Mouse (Mus musculus) forebrain, embryonic 11.5 days (tissue): Measurements from ENCODE around the gene AC124108.1. TPM values are rescaled to one million over a fixed set of nuclear protein-coding genes. Genes with fewer than 3 reads are reported as not detected.
A peak's percentile ranks its signal among the peaks of the same experiment; 100 is the strongest.

Experiments used
- ATAC-seq: fragments of 200-750 bp; cut with Nextera tagmentation; replicated peaks from 2 replicates; pipeline ENCODE4 v1.8.0; 2017; ENCODE audit warnings: moderate TSS enrichment; ENCODE audit not compliant: low FRiP score
- DNase-seq: peaks from one replicate; pipeline ENCODE4 v3.0.0-alpha.2; 2017; ENCODE audit warnings: low spot score
- H3K27ac ChIP-seq: fragments of 300-500 bp; sonication (generic); 2 replicates; pipeline ENCODE4 v1.5.1; 2014; ENCODE audit warnings: low read depth, low read length
- H3K27me3 ChIP-seq: fragments of 300-500 bp; sonication (generic); 2 replicates; pipeline ENCODE4 v1.6.1; 2014; ENCODE audit warnings: mild to moderate bottlenecking, low read length, mixed read lengths; ENCODE audit not compliant: control insufficient read depth, insufficient read depth
- H3K36me3 ChIP-seq: fragments of 300-500 bp; sonication (generic); 2 replicates; pipeline ENCODE4 v1.6.1; 2014; ENCODE audit warnings: mild to moderate bottlenecking, low read length, moderate library complexity, mixed read lengths; ENCODE audit not compliant: control insufficient read depth, insufficient read depth
- H3K4me1 ChIP-seq: fragments of 300-500 bp; sonication (generic); replicated peaks from 2 replicates; pipeline ENCODE4 v1.6.1; 2014; ENCODE audit warnings: low read length, mixed read lengths; ENCODE audit not compliant: control insufficient read depth, insufficient read depth
- H3K4me2 ChIP-seq: fragments of 300-500 bp; sonication (generic); 2 replicates; pipeline ENCODE4 v1.6.1; 2014; ENCODE audit warnings: low read depth, mild to moderate bottlenecking, low read length, moderate library complexity, mixed read lengths; ENCODE audit not compliant: severe bottlenecking
- H3K4me3 ChIP-seq: fragments of 300-500 bp; sonication (generic); 2 replicates; pipeline ENCODE4 v1.5.1; 2014; ENCODE audit warnings: low read depth, low read length
- H3K9ac ChIP-seq: fragments of 300-500 bp; sonication (generic); 2 replicates; pipeline ENCODE4 v1.6.1; 2014; ENCODE audit warnings: low read length
- H3K9me3 ChIP-seq: fragments of 300-500 bp; sonication (generic); 2 replicates; pipeline ENCODE4 v1.6.1; 2016; ENCODE audit warnings: low read length, mixed read lengths; ENCODE audit not compliant: control insufficient read depth
- WGBS: fragments of 180-500 bp; shearing (Covaris S2); extraction: QIAGEN DNeasy Blood & Tissue Kit; methylation state at CpG from one replicate; pipeline ENCODE4 v1.1.7; 2014; 5-methylcytosine and 5-hydroxymethylcytosine counted together
- polyA plus RNA-seq: library from polyadenylated mRNA; unstranded; fragments of >200 nt; fragmentation: Nextera tagmentation; extraction: Ambion mirVana; gene quantifications from 2 replicates; pipeline ENCODE4 v1.2.1, GENCODE M21; 2014

AC124108.1 gene
- polyA plus RNA-seq, 1 experiment from 2014 or later = 5.6 TPM

DNA sequence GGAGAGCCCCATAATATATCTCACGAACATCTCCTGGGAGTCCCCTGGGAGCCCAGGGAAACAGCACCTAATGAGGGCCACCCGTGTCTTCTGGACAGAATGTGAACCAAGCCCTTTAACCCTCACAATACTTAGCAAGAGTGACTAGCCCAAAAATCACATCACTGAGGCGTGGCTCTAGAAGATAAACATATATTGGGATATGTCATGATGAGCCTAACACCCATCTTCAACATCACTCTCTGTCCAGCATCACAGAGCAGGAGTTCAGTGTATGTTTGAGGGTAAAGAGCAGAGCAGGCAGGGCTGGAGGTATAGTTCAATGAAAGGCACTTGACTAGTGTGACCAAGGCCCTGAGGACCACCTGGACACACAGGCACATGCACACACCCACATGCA, 38.4 kb downstream of the AC124108.1 start, which contains the start of gene Gm10188:
TSS of gene Gm10188 (minus strand) at position 101 of the 400 bp plus-strand sequence.
- Histone ChIP-seq H3K36me3 (no peaks in the 10 kb centered on the region), H3K4me2 (no peak within 1 kb of the TSS), H3K9ac (no peak within 1 kb of the TSS), H3K4me1 (no peaks in the 10 kb centered on the region; the same call in 1 of the 2 replicates), H3K27ac (no peak within 1 kb of the TSS), H3K4me3 (no peak within 1 kb of the TSS), H3K9me3 (no peaks in the 10 kb centered on the region), H3K27me3 (no peaks in the 10 kb centered on the region)
- WGBS = 82% methylated on average over 3 of the region's 3 CpGs
- DNase-seq (no peak), ATAC-seq (no peak)

GRCm38 (mm10) chr1:132231470-132232274, 40.4 kb downstream of the AC124108.1 start:
- DNase-seq = no peak
- Histone ChIP-seq H3K36me3 (no peaks in the 10 kb centered on the region), H3K9ac (no peak overlapping the region), H3K4me1 (no peaks in the 10 kb centered on the region; the same call in 1 of the 2 replicates), H3K27me3 (no peaks in the 10 kb centered on the region), H3K4me2 (no peak overlapping the region), H3K27ac (no peak overlapping the region), H3K4me3 (no peak overlapping the region), H3K9me3 (no peaks in the 10 kb centered on the region)
- 26% methylated on average over 7 of the region's 7 CpGs for WGBS
- ATAC-seq = no peak

DNA sequence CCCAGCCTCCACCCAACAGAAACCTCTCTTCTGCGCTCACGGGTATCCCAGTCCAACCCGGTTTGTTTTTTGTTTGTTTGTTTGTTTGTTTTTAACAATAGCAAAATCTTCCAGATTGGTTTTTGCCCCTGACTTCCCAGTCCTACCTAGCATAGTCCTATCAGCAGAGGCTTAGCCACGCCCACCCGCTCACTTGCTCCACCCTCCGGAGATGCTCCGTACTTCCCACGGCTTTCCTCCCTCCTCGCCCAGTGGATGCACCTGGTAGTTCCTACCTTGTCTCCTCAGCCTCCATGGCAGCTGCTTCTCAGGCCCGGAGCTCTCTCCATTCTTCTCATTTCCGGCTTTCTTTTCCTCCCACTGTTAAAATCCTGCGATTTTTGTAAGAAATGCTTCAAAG, 42.3 kb downstream of the AC124108.1 start:
- Histone ChIP-seq H3K9me3 (no peaks in the 10 kb centered on the region), H3K27me3 (no peaks in the 10 kb centered on the region), H3K4me3 (no peak overlapping the region), H3K36me3 (no peaks in the 10 kb centered on the region), H3K4me2 (no peak overlapping the region), H3K9ac (no peak overlapping the region), H3K27ac (no peak overlapping the region), H3K4me1 (no peaks in the 10 kb centered on the region; the same call in 1 of the 2 replicates)
- DNase-seq (peak; percentile 74), ATAC-seq (0 out of 2 replicates have a peak, but pooled peaks have one; percentile 53)
- 20% methylated on average over 12 of the region's 12 CpGs for WGBS

GRCm38 (mm10) chr1:132234757-132235273, 43.6 kb downstream of the AC124108.1 start:
- WGBS = 80% methylated on average over 9 of the region's 9 CpGs
- no peak for ATAC-seq
- H3K4me2 ChIP-seq = no peak overlapping the region

DNA sequence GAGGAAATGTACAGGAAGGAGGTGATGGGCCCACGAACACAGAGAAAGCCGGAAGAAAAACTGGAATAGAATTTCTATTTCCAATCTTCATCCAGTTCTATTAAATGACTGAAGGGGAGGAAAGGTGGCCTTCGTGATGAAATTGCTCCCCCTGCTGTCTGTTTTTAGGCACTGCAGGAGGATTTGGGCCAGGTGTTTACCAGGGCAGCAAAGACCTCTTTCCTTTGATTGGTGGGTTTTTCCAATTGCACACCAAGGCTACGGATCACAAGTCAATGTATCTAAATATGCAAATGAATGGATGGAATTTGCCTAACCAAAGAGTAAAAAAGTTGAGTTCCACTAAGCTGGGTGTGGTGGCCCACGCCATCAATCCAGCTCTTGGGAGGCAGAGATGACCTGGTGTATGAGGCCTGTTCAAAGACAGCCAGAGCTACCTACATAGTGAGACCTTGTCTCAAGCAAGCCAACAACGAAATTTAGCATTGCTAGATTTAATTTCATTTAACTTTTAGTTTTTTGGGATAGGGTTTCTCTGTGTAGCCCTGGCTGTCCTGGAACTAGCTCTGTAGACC, 46.4 kb downstream of the AC124108.1 start:
- 20% methylated on average over 6 of the region's 6 CpGs for WGBS
- DNase-seq = peak; percentile 77
- no peak overlapping the region for H3K27ac ChIP-seq
- H3K4me1 ChIP-seq = no peaks in the 10 kb centered on the region; the same call in 1 of the 2 replicates
- H3K36me3 ChIP-seq = no peaks in the 10 kb centered on the region
- H3K4me3 ChIP-seq = no peak overlapping the region
- H3K9ac ChIP-seq = no peak overlapping the region
- H3K27me3 ChIP-seq = no peaks in the 10 kb centered on the region
- ATAC-seq = no peak
- no peak overlapping the region for H3K4me2 ChIP-seq
- H3K9me3 ChIP-seq = no peaks in the 10 kb centered on the region

More at GRCm38 (mm10) chr1:132234757-132235273, 43.6 kb downstream of the AC124108.1 start:
- H3K4me3 ChIP-seq = no peak overlapping the region
- H3K27ac ChIP-seq = no peak overlapping the region
- DNase-seq = no peak
- no peaks in the 10 kb centered on the region for H3K9me3 ChIP-seq
- no peaks in the 10 kb centered on the region for H3K36me3 ChIP-seq
- H3K27me3 ChIP-seq = no peaks in the 10 kb centered on the region
- no peaks in the 10 kb centered on the region; the same call in 1 of the 2 replicates for H3K4me1 ChIP-seq
- H3K9ac ChIP-seq = no peak overlapping the region

DNA sequence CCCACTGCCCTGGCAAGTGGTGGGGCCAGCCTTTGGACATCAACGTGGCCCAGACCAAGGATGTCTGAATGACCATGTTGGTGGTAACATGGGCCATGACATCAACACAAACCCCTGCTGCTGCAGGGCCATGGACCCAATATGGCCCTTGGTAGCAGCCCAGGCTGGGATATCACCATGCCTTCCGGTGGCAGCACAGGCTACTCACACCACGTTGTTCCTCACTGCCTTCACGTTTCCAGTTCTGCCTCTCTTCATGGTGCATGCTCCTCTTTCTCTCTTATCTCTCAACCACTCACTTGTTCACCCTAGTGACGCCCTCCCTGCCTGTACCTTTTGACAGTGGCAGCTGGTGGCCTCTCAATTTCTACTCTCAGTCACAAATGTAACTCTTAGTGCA, 53.8 kb downstream of the AC124108.1 start:
- Histone ChIP-seq H3K27me3 (no peaks in the 10 kb centered on the region), H3K9me3 (no peaks in the 10 kb centered on the region), H3K4me1 (no peaks in the 10 kb centered on the region), H3K4me3 (no peak overlapping the region), H3K27ac (no peak overlapping the region), H3K4me2 (no peak overlapping the region), H3K36me3 (no peaks in the 10 kb centered on the region), H3K9ac (no peak overlapping the region)
- DNase-seq = no peak
- 84% methylated on average over 5 of the region's 5 CpGs for WGBS
- no peak for ATAC-seq

DNA sequence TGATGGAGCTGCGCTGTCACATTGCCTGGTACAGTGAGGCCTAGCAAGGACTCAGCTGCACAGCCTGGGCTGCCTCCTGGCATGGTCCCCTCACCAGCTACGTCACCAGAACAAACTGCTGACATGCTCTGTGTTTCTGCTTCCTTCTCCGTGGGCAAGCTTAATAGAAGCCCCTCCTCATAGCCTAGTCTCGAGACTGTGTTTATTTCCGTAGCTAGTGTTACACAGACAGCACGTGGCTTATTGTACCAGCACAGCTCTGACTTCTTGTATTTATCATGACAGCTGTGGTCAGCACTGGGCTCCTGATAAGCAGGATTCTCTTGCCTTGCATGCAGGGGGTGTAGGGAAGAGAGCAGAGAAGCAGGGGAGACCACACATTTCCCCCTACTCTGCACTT, 54.9 kb downstream of the AC124108.1 start:
- no peak overlapping the region for H3K9ac ChIP-seq
- 69% methylated on average over 6 of the region's 6 CpGs for WGBS
- H3K27ac ChIP-seq = no peak overlapping the region
- no peaks in the 10 kb centered on the region for H3K27me3 ChIP-seq
- no peak for ATAC-seq
- no peak for DNase-seq
- no peaks in the 10 kb centered on the region for H3K9me3 ChIP-seq
- H3K4me2 ChIP-seq = no peak overlapping the region
- no peaks in the 10 kb centered on the region for H3K4me1 ChIP-seq
- no peaks in the 10 kb centered on the region for H3K36me3 ChIP-seq
- H3K4me3 ChIP-seq = no peak overlapping the region

DNA sequence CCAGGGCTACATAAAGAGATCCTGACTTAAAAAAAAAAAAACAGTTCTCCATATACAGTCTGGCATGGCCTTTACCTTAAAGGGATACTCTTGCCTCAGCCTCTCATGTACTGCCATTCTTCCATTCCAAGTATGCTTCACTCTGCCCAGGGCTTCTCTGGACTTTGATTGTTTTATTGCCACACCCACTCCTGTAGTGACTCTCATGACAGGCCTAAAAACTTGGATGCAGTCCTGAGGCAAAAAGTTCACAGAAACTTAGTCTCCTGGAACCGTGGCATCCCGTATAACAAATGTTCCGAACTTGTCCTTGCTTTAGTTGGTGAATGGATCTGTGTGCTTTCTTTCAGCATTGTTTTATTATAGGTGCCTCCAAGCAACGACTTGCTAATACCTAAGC, 55.4 kb downstream of the AC124108.1 start:
- no peaks in the 10 kb centered on the region for H3K4me1 ChIP-seq
- ATAC-seq = no peak
- no peak overlapping the region for H3K4me2 ChIP-seq
- H3K9me3 ChIP-seq = no peaks in the 10 kb centered on the region
- H3K4me3 ChIP-seq = no peak overlapping the region
- no peak overlapping the region for H3K27ac ChIP-seq
- H3K27me3 ChIP-seq = no peaks in the 10 kb centered on the region
- WGBS = 92% methylated on average over 4 of the region's 4 CpGs
- DNase-seq = no peak
- no peak overlapping the region for H3K9ac ChIP-seq
- H3K36me3 ChIP-seq = no peaks in the 10 kb centered on the region
